Mouse (Mus musculus) forelimb bud, embryonic 11.5 days (tissue): ENCODE results near the gene Mrps18c.
A peak's percentile ranks its signal among the peaks of the same experiment; 100 is the strongest.

ENCODE experiments used
- DNase-seq: peaks from one replicate; pipeline ENCODE4 v3.0.0-alpha.2; 2012; ENCODE audit warnings: low read depth, low spot score

The Mrps18c gene

GRCm38 (mm10) chr5:100826531-100826930 lies 28.1 kb downstream of the Mrps18c start:
- no peak for DNase-seq

GRCm38 (mm10) chr5:100828701-100829100 lies 30.3 kb downstream of the Mrps18c start:
- DNase-seq = no peak

GRCm38 (mm10) chr5:100832680-100833079 lies 34.3 kb downstream of the Mrps18c start:
- no peak for DNase-seq

- no peak for DNase-seq
Observed at GRCm38 (mm10) chr5:100833841-100834240, 35.4 kb downstream of the Mrps18c start.

GRCm38 (mm10) chr5:100835862-100836538 lies 37.6 kb downstream of the Mrps18c start:
- DNase-seq = no peak

GRCm38 (mm10) chr5:100837907-100838306 lies 39.5 kb downstream of the Mrps18c start:
- DNase-seq = no peak

- no peak for DNase-seq
Observed at GRCm38 (mm10) chr5:100844485-100844884, 46.1 kb downstream of the Mrps18c start.

- no peak for DNase-seq
Observed at GRCm38 (mm10) chr5:100845485-100845847, 47.0 kb downstream of the Mrps18c start, which contains the start of gene Gpat3. Gpat3 (plus strand) TSS chr5:100845713.

- DNase-seq = peak; percentile 38
Observed at GRCm38 (mm10) chr5:100845848-100846598, 47.6 kb downstream of the Mrps18c start.

GRCm38 (mm10) chr5:100846599-100846920 lies 48.1 kb downstream of the Mrps18c start:
- DNase-seq = no peak

- DNase-seq = no peak
Observed at GRCm38 (mm10) chr5:100847143-100847542, 48.7 kb downstream of the Mrps18c start.

GRCm38 (mm10) chr5:100853963-100854362 lies 55.5 kb downstream of the Mrps18c start:
- DNase-seq = no peak
